Mouse (Mus musculus) left cerebral cortex, postnatal 14 days (tissue): ENCODE data around the gene Actrt2. TPM values are rescaled to one million over a fixed set of nuclear protein-coding genes. Genes with fewer than 3 reads are reported as not detected.
A peak's percentile ranks its signal among the peaks of the same experiment; 100 is the strongest.

Experiments
- DNase-seq, 2 experiments: peaks; one replicate each; pipeline ENCODE4 v3.0.0; 2021 to 2022; ENCODE audit warnings: low spot score in 2 of 2, mixed read lengths in 1 of 2
- intact Hi-C: fragments of 180-260 bp; cut with DNase I; formaldehyde crosslinking; loops from one replicate; pipeline ENCODE4 v1.15.1; 2025
- total RNA-seq, 2 experiments: library from RNA; stranded (reverse); gene quantifications; 2 replicates each; pipeline ENCODE4 v1.2.3; 2021

Gene Actrt2
- total RNA-seq, 2 experiments from 2014 or later, result not detected

- intact Hi-C loops, result no loop called here
- DNase-seq, result no peak
These were observed 25.8 kb upstream of the Actrt2 start for GRCm38 (mm10) chr4:154693348-154694015.

GRCm38 (mm10) chr4:154683068-154683752 lies 15.5 kb upstream of the Actrt2 start:
- no peak for DNase-seq
- intact Hi-C loops, result no loop called here

GRCm38 (mm10) chr4:154682311-154682710 lies 14.6 kb upstream of the Actrt2 start:
- no peak for DNase-seq
- intact Hi-C loops, result no loop called here

GRCm38 (mm10) chr4:154675441-154676000 lies 7.9 kb upstream of the Actrt2 start:
- intact Hi-C loops, result no loop called here
- no peak for DNase-seq

GRCm38 (mm10) chr4:154674966-154675365 lies 7.3 kb upstream of the Actrt2 start:
- intact Hi-C loops, result no loop called here

GRCm38 (mm10) chr4:154674541-154674940 lies 6.9 kb upstream of the Actrt2 start:
- intact Hi-C loops, result no loop called here
- peak in 1 of 2 experiments; percentile 46 for DNase-seq

More at GRCm38 (mm10) chr4:154674966-154675365, 7.3 kb upstream of the Actrt2 start:
- DNase-seq, result no peak

- intact Hi-C loops, result no loop called here
- no peak for DNase-seq
These were observed 6.3 kb upstream of the Actrt2 start for GRCm38 (mm10) chr4:154673986-154674385.

GRCm38 (mm10) chr4:154672027-154672426 lies 4.4 kb upstream of the Actrt2 start:
- intact Hi-C loops, result no loop called here
- DNase-seq, result no peak

- intact Hi-C loops, result no loop called here
- no peak for DNase-seq
These were observed 3.7 kb upstream of the Actrt2 start for GRCm38 (mm10) chr4:154671232-154671912.

GRCm38 (mm10) chr4:154662681-154663215 lies 4.9 kb downstream of the Actrt2 start:
- no peak for DNase-seq
- intact Hi-C loops, result no loop called here

- DNase-seq, result no peak
- intact Hi-C loops, result no loop called here
These were observed 6.4 kb downstream of the Actrt2 start for GRCm38 (mm10) chr4:154661256-154661655.

- intact Hi-C loops, result no loop called here
- no peak for DNase-seq
These were observed 7.6 kb downstream of the Actrt2 start for GRCm38 (mm10) chr4:154660025-154660424.

- DNase-seq, result peak in 1 of 2 experiments; percentile 42
- intact Hi-C loops, result no loop called here
These were observed 12.3 kb downstream of the Actrt2 start for GRCm38 (mm10) chr4:154655134-154655910.

GRCm38 (mm10) chr4:154652494-154652893 lies 15.2 kb downstream of the Actrt2 start:
- DNase-seq, result no peak
- intact Hi-C loops, result no loop called here

- intact Hi-C loops, result no loop called here
- DNase-seq, result no peak
These were observed 18.5 kb downstream of the Actrt2 start for GRCm38 (mm10) chr4:154649083-154649747.

GRCm38 (mm10) chr4:154642496-154642895 lies 25.2 kb downstream of the Actrt2 start:
- intact Hi-C loops, result no loop called here
- DNase-seq, result no peak

GRCm38 (mm10) chr4:154641296-154642110 lies 26.2 kb downstream of the Actrt2 start:
- intact Hi-C loops, result no loop called here
- DNase-seq, result no peak
